Mouse (Mus musculus) right cerebral cortex, postnatal 25 days (tissue): ENCODE data around the gene Drc3.

ENCODE experiments used
- DNase-seq: peaks from one replicate; pipeline ENCODE4 v3.0.0; 2022

The Drc3 gene

GRCm38 (mm10) chr11:60352559-60353411, at the start of gene Drc3, which contains the start of gene Tom1l2:
TSS of gene Drc3 (plus strand) at chr11:60353329.
TSS of gene Tom1l2 (minus strand) at chr11:60352905.
- DNase-seq = peak; percentile 99

GRCm38 (mm10) chr11:60303497-60303896, 49.6 kb upstream of the Drc3 start:
- no peak for DNase-seq

GRCm38 (mm10) chr11:60305611-60306010, 47.5 kb upstream of the Drc3 start:
- no peak for DNase-seq

GRCm38 (mm10) chr11:60306834-60307233, 46.3 kb upstream of the Drc3 start:
- no peak for DNase-seq

- no peak for DNase-seq
These were observed 45.7 kb upstream of the Drc3 start for GRCm38 (mm10) chr11:60307375-60307825.

- no peak for DNase-seq
These were observed 45.1 kb upstream of the Drc3 start for GRCm38 (mm10) chr11:60308061-60308460.

GRCm38 (mm10) chr11:60308506-60309116, 44.5 kb upstream of the Drc3 start:
- no peak for DNase-seq

GRCm38 (mm10) chr11:60309875-60310274, 43.3 kb upstream of the Drc3 start:
- DNase-seq = no peak

- DNase-seq = peak; percentile 60
These were observed 41.9 kb upstream of the Drc3 start for GRCm38 (mm10) chr11:60311025-60311854.

GRCm38 (mm10) chr11:60316250-60316649, 36.9 kb upstream of the Drc3 start:
- no peak for DNase-seq

- no peak for DNase-seq
These were observed 36.2 kb upstream of the Drc3 start for GRCm38 (mm10) chr11:60316883-60317282.

GRCm38 (mm10) chr11:60317376-60318102, 35.6 kb upstream of the Drc3 start:
- no peak for DNase-seq

- DNase-seq = no peak
These were observed 34.4 kb upstream of the Drc3 start for GRCm38 (mm10) chr11:60318716-60319115.

- no peak for DNase-seq
These were observed 33.7 kb upstream of the Drc3 start for GRCm38 (mm10) chr11:60319257-60320066.

GRCm38 (mm10) chr11:60320426-60321037, 32.6 kb upstream of the Drc3 start:
- no peak for DNase-seq

GRCm38 (mm10) chr11:60321438-60321837, 31.7 kb upstream of the Drc3 start:
- DNase-seq = no peak

- DNase-seq = no peak
These were observed 29.4 kb upstream of the Drc3 start for GRCm38 (mm10) chr11:60323731-60324130.

GRCm38 (mm10) chr11:60330551-60330950, 22.6 kb upstream of the Drc3 start:
- no peak for DNase-seq

- peak; percentile 53 for DNase-seq
These were observed 19.7 kb upstream of the Drc3 start for GRCm38 (mm10) chr11:60333461-60333860.

- no peak for DNase-seq
These were observed 19.0 kb upstream of the Drc3 start for GRCm38 (mm10) chr11:60334124-60334523.

GRCm38 (mm10) chr11:60335771-60336170, 17.4 kb upstream of the Drc3 start:
- no peak for DNase-seq
